Mouse (Mus musculus): ENCODE measurements around the gene Usp12. TPM values are rescaled to one million over a fixed set of nuclear protein-coding genes. Genes with fewer than 3 reads are reported as not detected.

Gene Usp12
- polyA plus RNA-seq, 1 experiment from 2014 or later: 22.5 TPM

GRCm38 (mm10) chr5:146794084-146794852 lies 538 bp downstream of the Usp12 start:
- WGBS: 1% methylated on average over 77 of the region's 83 CpGs
- peak; percentile 72 for ATAC-seq (ENCODE audit: low read depth)
- Histone ChIP-seq H3K9ac (peak overlapping the region; percentile 97), H3K27ac (replicated peaks) (peak overlapping the region; percentile 93), H3K36me3 (no peaks in the 10 kb centered on the region), H3K4me1 (replicated peaks) (peaks cover 46% of the 10 kb centered on the region), H3K4me2 (peak overlapping the region; percentile 81), H3K4me3 (peak overlapping the region; percentile 98), H3K27me3 (no peaks in the 10 kb centered on the region), H3K9me3 (no peaks in the 10 kb centered on the region)

GRCm38 (mm10) chr5:146793630-146794083 lies 1.1 kb downstream of the Usp12 start:
- Histone ChIP-seq H3K4me2 (peak overlapping the region; percentile 81), H3K9me3 (no peaks in the 10 kb centered on the region), H3K4me3 (peak overlapping the region; percentile 98), H3K27me3 (no peaks in the 10 kb centered on the region), H3K4me1 (replicated peaks) (peaks cover 47% of the 10 kb centered on the region), H3K9ac (peak overlapping the region; percentile 97), H3K36me3 (no peaks in the 10 kb centered on the region), H3K27ac (replicated peaks) (peak overlapping the region; percentile 93)
- 4% methylated on average over 18 of the region's 18 CpGs for WGBS
- no peak for ATAC-seq (ENCODE audit: low read depth)

- H3K27me3 ChIP-seq: no peaks in the 10 kb centered on the region
- no peaks in the 10 kb centered on the region for H3K9me3 ChIP-seq
- H3K36me3 ChIP-seq: no peaks in the 10 kb centered on the region
- peak overlapping the region; percentile 98; the same call in 1 of the 2 replicates for H3K4me3 ChIP-seq
- peaks cover 53% of the 10 kb centered on the region for H3K4me1 ChIP-seq (replicated peaks)
- no peak overlapping the region for H3K27ac ChIP-seq (replicated peaks)
- H3K4me2 ChIP-seq: peak overlapping the region; percentile 81
- no peak for ATAC-seq (ENCODE audit: low read depth)
- peak overlapping the region; percentile 36; the same call in 1 of the 2 replicates for H3K9ac ChIP-seq
- WGBS: 81% methylated on average over 7 of the region's 7 CpGs
These were observed 2.5 kb downstream of the Usp12 start for GRCm38 (mm10) chr5:146792140-146792791.

- no peak overlapping the region for H3K4me3 ChIP-seq
- no peak for ATAC-seq (ENCODE audit: low read depth)
- H3K4me2 ChIP-seq: peak overlapping the region; percentile 81
- H3K36me3 ChIP-seq: no peaks in the 10 kb centered on the region
- H3K9ac ChIP-seq: peak overlapping the region; percentile 10
- H3K9me3 ChIP-seq: no peaks in the 10 kb centered on the region
- no peaks in the 10 kb centered on the region for H3K27me3 ChIP-seq
- 76% methylated on average over 8 of the region's 8 CpGs for WGBS
- no peak overlapping the region for H3K27ac ChIP-seq (replicated peaks)
- peaks cover 53% of the 10 kb centered on the region for H3K4me1 ChIP-seq (replicated peaks)
These were observed 3.9 kb downstream of the Usp12 start for GRCm38 (mm10) chr5:146790944-146791343.

- Histone ChIP-seq H3K9me3 (no peaks in the 10 kb centered on the region), H3K27ac (replicated peaks) (no peak overlapping the region), H3K4me1 (replicated peaks) (peaks cover 56% of the 10 kb centered on the region), H3K27me3 (no peaks in the 10 kb centered on the region), H3K4me3 (no peak overlapping the region), H3K36me3 (no peaks in the 10 kb centered on the region), H3K9ac (no peak overlapping the region), H3K4me2 (no peak overlapping the region)
- no peak for ATAC-seq (ENCODE audit: low read depth)
- WGBS: 75% methylated on average over 9 of the region's 9 CpGs
These were observed 5.4 kb downstream of the Usp12 start for GRCm38 (mm10) chr5:146789413-146789812.

GRCm38 (mm10) chr5:146786123-146786522 lies 8.7 kb downstream of the Usp12 start:
- Histone ChIP-seq H3K4me3 (no peak overlapping the region), H3K4me1 (replicated peaks) (peaks cover 36% of the 10 kb centered on the region), H3K9me3 (no peaks in the 10 kb centered on the region), H3K27me3 (no peaks in the 10 kb centered on the region), H3K36me3 (no peaks in the 10 kb centered on the region), H3K9ac (no peak overlapping the region), H3K4me2 (no peak overlapping the region), H3K27ac (replicated peaks) (no peak overlapping the region)
- WGBS: 70% methylated on average over 8 of the region's 8 CpGs
- ATAC-seq (ENCODE audit: low read depth): no peak

- ATAC-seq (ENCODE audit: low read depth): no peak
- no peak overlapping the region for H3K4me2 ChIP-seq
- H3K27me3 ChIP-seq: no peaks in the 10 kb centered on the region
- WGBS: 92% methylated on average over 10 of the region's 10 CpGs
- no peaks in the 10 kb centered on the region for H3K9me3 ChIP-seq
- no peaks in the 10 kb centered on the region for H3K36me3 ChIP-seq
- H3K4me1 ChIP-seq (replicated peaks): peaks cover 19% of the 10 kb centered on the region
- H3K4me3 ChIP-seq: no peak overlapping the region
- H3K27ac ChIP-seq (replicated peaks): no peak overlapping the region
- H3K9ac ChIP-seq: no peak overlapping the region
These were observed 10.9 kb downstream of the Usp12 start for GRCm38 (mm10) chr5:146783891-146784290.

- H3K27me3 ChIP-seq: no peaks in the 10 kb centered on the region
- H3K27ac ChIP-seq (replicated peaks): no peak overlapping the region
- no peaks in the 10 kb centered on the region for H3K36me3 ChIP-seq
- H3K9me3 ChIP-seq: no peaks in the 10 kb centered on the region
- no peak for ATAC-seq (ENCODE audit: low read depth)
- H3K4me2 ChIP-seq: no peak overlapping the region
- no peak overlapping the region for H3K9ac ChIP-seq
- peaks cover 15% of the 10 kb centered on the region for H3K4me1 ChIP-seq (replicated peaks)
- no peak overlapping the region for H3K4me3 ChIP-seq
- WGBS: 92% methylated on average over 10 of the region's 10 CpGs
These were observed 11.5 kb downstream of the Usp12 start for GRCm38 (mm10) chr5:146783300-146783699.

GRCm38 (mm10) chr5:146781663-146782062 lies 13.1 kb downstream of the Usp12 start:
- Histone ChIP-seq H3K4me2 (no peak overlapping the region), H3K9me3 (no peaks in the 10 kb centered on the region), H3K9ac (no peak overlapping the region), H3K4me3 (no peak overlapping the region), H3K36me3 (no peaks in the 10 kb centered on the region), H3K27ac (replicated peaks) (no peak overlapping the region), H3K27me3 (no peaks in the 10 kb centered on the region), H3K4me1 (replicated peaks) (peaks cover 26% of the 10 kb centered on the region)
- no peak for ATAC-seq (ENCODE audit: low read depth)
- WGBS: 90% methylated on average over 9 of the region's 9 CpGs

- H3K4me2 ChIP-seq: no peak overlapping the region
- no peak overlapping the region for H3K27ac ChIP-seq (replicated peaks)
- H3K4me3 ChIP-seq: no peak overlapping the region
- H3K4me1 ChIP-seq (replicated peaks): peaks cover 26% of the 10 kb centered on the region
- H3K9ac ChIP-seq: no peak overlapping the region
- no peaks in the 10 kb centered on the region for H3K27me3 ChIP-seq
- WGBS: 88% methylated on average over 5 of the region's 5 CpGs
- H3K36me3 ChIP-seq: no peaks in the 10 kb centered on the region
- H3K9me3 ChIP-seq: no peaks in the 10 kb centered on the region
- no peak for ATAC-seq (ENCODE audit: low read depth)
These were observed 14.9 kb downstream of the Usp12 start for GRCm38 (mm10) chr5:146779931-146780330.

- WGBS: 86% methylated on average over 13 of the region's 13 CpGs
- no peak overlapping the region for H3K27ac ChIP-seq (replicated peaks)
- H3K4me3 ChIP-seq: no peak overlapping the region
- H3K27me3 ChIP-seq: no peaks in the 10 kb centered on the region
- no peaks in the 10 kb centered on the region for H3K9me3 ChIP-seq
- no peak overlapping the region for H3K9ac ChIP-seq
- H3K4me1 ChIP-seq (replicated peaks): peaks cover 15% of the 10 kb centered on the region
- no peak for ATAC-seq (ENCODE audit: low read depth)
- no peaks in the 10 kb centered on the region for H3K36me3 ChIP-seq
- H3K4me2 ChIP-seq: no peak overlapping the region
These were observed 17.7 kb downstream of the Usp12 start for GRCm38 (mm10) chr5:146776988-146777639.

- WGBS: 46% methylated on average over 11 of the region's 11 CpGs
- peaks cover 25% of the 10 kb centered on the region for H3K4me1 ChIP-seq (replicated peaks)
- H3K27ac ChIP-seq (replicated peaks): no peak overlapping the region
- no peaks in the 10 kb centered on the region for H3K27me3 ChIP-seq
- no peaks in the 10 kb centered on the region for H3K9me3 ChIP-seq
- no peak for ATAC-seq (ENCODE audit: low read depth)
- H3K9ac ChIP-seq: no peak overlapping the region
- no peak overlapping the region for H3K4me2 ChIP-seq
- no peak overlapping the region for H3K4me3 ChIP-seq
- H3K36me3 ChIP-seq: peaks cover 12% of the 10 kb centered on the region
These were observed 22.8 kb downstream of the Usp12 start for GRCm38 (mm10) chr5:146771982-146772381.
